Mouse (Mus musculus): ENCODE results near the gene B3galt1. TPM values are rescaled to one million over a fixed set of nuclear protein-coding genes. Genes with fewer than 3 reads are reported as not detected.

B3galt1 gene
- polyA plus RNA-seq, 1 experiment from 2014 or later = 8.9 TPM

DNA sequence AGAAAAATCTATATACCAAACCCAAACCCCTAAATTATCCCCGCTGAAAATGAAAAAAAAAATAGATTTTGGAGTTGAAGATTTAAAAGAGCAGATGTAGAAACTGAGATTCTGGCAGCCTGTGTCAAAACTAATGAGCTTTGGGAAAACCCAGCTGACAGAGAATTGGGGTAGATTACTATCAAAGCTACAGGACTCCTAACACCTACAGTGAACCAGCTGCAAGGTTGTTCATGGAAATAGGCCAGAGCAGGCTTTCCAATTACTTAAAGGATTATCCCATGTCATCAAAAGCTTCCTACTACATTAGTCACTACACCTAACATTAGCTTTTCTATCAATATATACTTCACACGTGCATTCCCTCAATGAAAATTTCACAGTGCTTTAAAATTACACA, 165.1 kb downstream of the B3galt1 start:
- Histone ChIP-seq H3K9ac (ENCODE audit: low read length) (no peak overlapping the region), H3K36me3 (ENCODE audit: control insufficient read depth, insufficient read depth, low read length) (no peaks in the 10 kb centered on the region), H3K27ac (replicated peaks in 1 of 2; ENCODE audit: control insufficient read depth in 1 of 2, insufficient read depth in 1 of 2, low read depth in 2 of 2, low read length in 2 of 2) (no peak overlapping the region), H3K4me2 (ENCODE audit: low read length) (no peak overlapping the region), H3K27me3 (ENCODE audit: control insufficient read depth, insufficient read depth, low read length) (no peaks in the 10 kb centered on the region), H3K4me3 (ENCODE audit: control insufficient read depth in 1 of 2, insufficient read depth in 1 of 2, low read depth in 1 of 2, low read length in 2 of 2) (no peak overlapping the region), H3K9me3 (ENCODE audit: control insufficient read depth, low read length) (no peaks in the 10 kb centered on the region), H3K4me1 (ENCODE audit: control insufficient read depth in 2 of 2, insufficient read depth in 2 of 2, low read length in 2 of 2) (no peaks in the 10 kb centered on the region)
- no peak for ATAC-seq (ENCODE audit: insufficient number of reproducible peaks, insufficient read depth, low FRiP score, low read depth)
- 76% methylated on average over 2 of the region's 2 CpGs for WGBS

DNA sequence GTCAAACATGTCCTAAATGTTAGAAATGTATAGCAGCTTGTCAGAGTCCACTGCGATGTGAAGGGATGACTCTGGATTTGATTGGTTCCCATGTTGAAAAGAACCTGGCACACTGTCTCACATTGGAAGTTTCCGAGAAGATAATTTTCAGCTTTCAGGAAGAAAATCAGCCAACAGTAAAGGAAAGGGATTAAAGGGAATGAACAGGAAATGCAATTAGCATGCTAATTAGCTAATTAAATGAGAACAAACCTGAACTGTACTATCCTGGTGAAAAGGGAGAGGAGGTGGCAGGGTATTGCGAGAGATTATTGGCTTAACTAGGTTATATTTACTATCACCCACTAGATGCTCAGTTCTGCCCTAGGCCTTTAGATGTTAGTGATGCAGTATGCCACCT, 185.9 kb downstream of the B3galt1 start:
- Histone ChIP-seq H3K27ac (replicated peaks in 1 of 2; ENCODE audit: control insufficient read depth in 1 of 2, insufficient read depth in 1 of 2, low read depth in 2 of 2, low read length in 2 of 2) (no peak overlapping the region), H3K4me1 (ENCODE audit: control insufficient read depth in 2 of 2, insufficient read depth in 2 of 2, low read length in 2 of 2) (no peaks in the 10 kb centered on the region), H3K9me3 (ENCODE audit: control insufficient read depth, low read length) (no peaks in the 10 kb centered on the region), H3K36me3 (ENCODE audit: control insufficient read depth, insufficient read depth, low read length) (no peaks in the 10 kb centered on the region), H3K4me3 (ENCODE audit: control insufficient read depth in 1 of 2, insufficient read depth in 1 of 2, low read depth in 1 of 2, low read length in 2 of 2) (no peak overlapping the region), H3K27me3 (ENCODE audit: control insufficient read depth, insufficient read depth, low read length) (no peaks in the 10 kb centered on the region), H3K9ac (ENCODE audit: low read length) (no peak overlapping the region), H3K4me2 (ENCODE audit: low read length) (no peak overlapping the region)
- no peak for ATAC-seq (ENCODE audit: insufficient number of reproducible peaks, insufficient read depth, low FRiP score, low read depth)
- WGBS = 83% methylated on average over 3 of the region's 3 CpGs

- no peak overlapping the region for H3K9ac ChIP-seq (ENCODE audit: low read length)
- no peak overlapping the region for H3K27ac ChIP-seq (replicated peaks in 1 of 2; ENCODE audit: control insufficient read depth in 1 of 2, insufficient read depth in 1 of 2, low read depth in 2 of 2, low read length in 2 of 2)
- WGBS = 76% methylated on average over 6 of the region's 6 CpGs
- H3K4me1 ChIP-seq (ENCODE audit: control insufficient read depth in 2 of 2, insufficient read depth in 2 of 2, low read length in 2 of 2) = no peaks in the 10 kb centered on the region
- no peak overlapping the region for H3K4me3 ChIP-seq (ENCODE audit: control insufficient read depth in 1 of 2, insufficient read depth in 1 of 2, low read depth in 1 of 2, low read length in 2 of 2)
- H3K9me3 ChIP-seq (ENCODE audit: control insufficient read depth, low read length) = no peaks in the 10 kb centered on the region
- H3K27me3 ChIP-seq (ENCODE audit: control insufficient read depth, insufficient read depth, low read length) = no peaks in the 10 kb centered on the region
- no peaks in the 10 kb centered on the region for H3K36me3 ChIP-seq (ENCODE audit: control insufficient read depth, insufficient read depth, low read length)
- no peak for ATAC-seq (ENCODE audit: insufficient number of reproducible peaks, insufficient read depth, low FRiP score, low read depth)
- no peak overlapping the region for H3K4me2 ChIP-seq (ENCODE audit: low read length)
Observed at GRCm38 (mm10) chr2:67756507-67756906, 190.8 kb downstream of the B3galt1 start.

GRCm38 (mm10) chr2:67787536-67787935, 221.9 kb downstream of the B3galt1 start:
- H3K36me3 ChIP-seq (ENCODE audit: control insufficient read depth, insufficient read depth, low read length) = no peaks in the 10 kb centered on the region
- WGBS = 78% methylated on average over 3 of the region's 3 CpGs
- no peak for ATAC-seq (ENCODE audit: insufficient number of reproducible peaks, insufficient read depth, low FRiP score, low read depth)
- no peak overlapping the region for H3K27ac ChIP-seq (replicated peaks in 1 of 2; ENCODE audit: control insufficient read depth in 1 of 2, insufficient read depth in 1 of 2, low read depth in 2 of 2, low read length in 2 of 2)
- H3K9ac ChIP-seq (ENCODE audit: low read length) = no peak overlapping the region
- H3K27me3 ChIP-seq (ENCODE audit: control insufficient read depth, insufficient read depth, low read length) = no peaks in the 10 kb centered on the region
- no peak overlapping the region for H3K4me2 ChIP-seq (ENCODE audit: low read length)
- no peaks in the 10 kb centered on the region for H3K9me3 ChIP-seq (ENCODE audit: control insufficient read depth, low read length)
- H3K4me3 ChIP-seq (ENCODE audit: control insufficient read depth in 1 of 2, insufficient read depth in 1 of 2, low read depth in 1 of 2, low read length in 2 of 2) = no peak overlapping the region
- H3K4me1 ChIP-seq (ENCODE audit: control insufficient read depth in 2 of 2, insufficient read depth in 2 of 2, low read length in 2 of 2) = no peaks in the 10 kb centered on the region

DNA sequence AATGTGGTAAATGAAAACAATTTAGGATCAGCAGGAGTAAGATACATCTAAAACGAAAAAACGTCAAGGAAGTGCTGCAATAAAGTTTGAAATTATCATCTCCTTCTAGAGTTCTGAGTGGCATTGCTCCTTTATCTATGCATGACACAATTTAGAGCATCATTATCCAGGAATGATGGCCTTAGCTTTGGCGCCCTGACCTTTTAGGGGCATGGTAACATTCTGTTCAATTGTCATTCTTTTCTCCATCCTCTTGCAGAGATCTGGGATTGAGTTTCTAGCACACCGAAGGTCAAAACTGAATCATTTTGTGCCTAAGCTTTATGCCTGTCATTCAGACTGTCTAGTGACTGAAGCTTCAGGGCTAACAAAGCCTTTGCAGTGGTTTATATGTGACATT, 231.9 kb downstream of the B3galt1 start:
- no peak for ATAC-seq (ENCODE audit: insufficient number of reproducible peaks, insufficient read depth, low FRiP score, low read depth)
- H3K4me3 ChIP-seq (ENCODE audit: control insufficient read depth in 1 of 2, insufficient read depth in 1 of 2, low read depth in 1 of 2, low read length in 2 of 2) = no peak overlapping the region
- H3K27me3 ChIP-seq (ENCODE audit: control insufficient read depth, insufficient read depth, low read length) = no peaks in the 10 kb centered on the region
- no peaks in the 10 kb centered on the region for H3K36me3 ChIP-seq (ENCODE audit: control insufficient read depth, insufficient read depth, low read length)
- H3K4me1 ChIP-seq (ENCODE audit: control insufficient read depth in 2 of 2, insufficient read depth in 2 of 2, low read length in 2 of 2) = no peaks in the 10 kb centered on the region
- H3K4me2 ChIP-seq (ENCODE audit: low read length) = no peak overlapping the region
- no peak overlapping the region for H3K27ac ChIP-seq (replicated peaks in 1 of 2; ENCODE audit: control insufficient read depth in 1 of 2, insufficient read depth in 1 of 2, low read depth in 2 of 2, low read length in 2 of 2)
- no peak overlapping the region for H3K9ac ChIP-seq (ENCODE audit: low read length)
- no peaks in the 10 kb centered on the region for H3K9me3 ChIP-seq (ENCODE audit: control insufficient read depth, low read length)
- WGBS = 81% methylated on average over 4 of the region's 4 CpGs

- WGBS = 70% methylated on average over 3 of the region's 3 CpGs
- no peaks in the 10 kb centered on the region for H3K27me3 ChIP-seq (ENCODE audit: control insufficient read depth, insufficient read depth, low read length)
- ATAC-seq (ENCODE audit: insufficient number of reproducible peaks, insufficient read depth, low FRiP score, low read depth) = no peak
- no peak overlapping the region for H3K9ac ChIP-seq (ENCODE audit: low read length)
- no peaks in the 10 kb centered on the region for H3K9me3 ChIP-seq (ENCODE audit: control insufficient read depth, low read length)
- H3K36me3 ChIP-seq (ENCODE audit: control insufficient read depth, insufficient read depth, low read length) = no peaks in the 10 kb centered on the region
- H3K4me2 ChIP-seq (ENCODE audit: low read length) = no peak overlapping the region
- no peak overlapping the region for H3K4me3 ChIP-seq (ENCODE audit: control insufficient read depth in 1 of 2, insufficient read depth in 1 of 2, low read depth in 1 of 2, low read length in 2 of 2)
- H3K4me1 ChIP-seq (ENCODE audit: control insufficient read depth in 2 of 2, insufficient read depth in 2 of 2, low read length in 2 of 2) = no peaks in the 10 kb centered on the region
- H3K27ac ChIP-seq (replicated peaks in 1 of 2; ENCODE audit: control insufficient read depth in 1 of 2, insufficient read depth in 1 of 2, low read depth in 2 of 2, low read length in 2 of 2) = no peak overlapping the region
Observed at GRCm38 (mm10) chr2:67799981-67800380, 234.3 kb downstream of the B3galt1 start.

DNA sequence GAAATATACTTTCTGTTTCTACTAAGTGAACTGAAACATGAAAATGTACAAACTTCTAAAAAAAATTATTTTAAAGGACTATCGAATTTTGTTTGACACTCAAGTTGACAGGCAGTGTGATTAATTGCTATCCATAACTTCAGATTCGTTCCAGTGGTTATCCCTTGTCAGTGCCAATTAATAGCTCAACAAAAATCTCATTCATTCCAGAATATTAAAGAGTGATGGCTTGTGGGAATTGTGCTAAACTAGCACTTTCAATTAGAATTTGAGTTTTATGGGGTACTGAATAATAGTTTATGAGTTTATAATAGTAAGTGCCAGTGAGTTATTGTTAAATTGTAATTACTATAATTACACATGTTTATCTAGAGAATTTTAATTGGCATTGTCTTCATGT, 250.5 kb downstream of the B3galt1 start:
- Histone ChIP-seq H3K36me3 (ENCODE audit: control insufficient read depth, insufficient read depth, low read length) (no peaks in the 10 kb centered on the region), H3K4me2 (ENCODE audit: low read length) (no peak overlapping the region), H3K27me3 (ENCODE audit: control insufficient read depth, insufficient read depth, low read length) (no peaks in the 10 kb centered on the region), H3K4me3 (ENCODE audit: control insufficient read depth in 1 of 2, insufficient read depth in 1 of 2, low read depth in 1 of 2, low read length in 2 of 2) (no peak overlapping the region), H3K4me1 (ENCODE audit: control insufficient read depth in 2 of 2, insufficient read depth in 2 of 2, low read length in 2 of 2) (no peaks in the 10 kb centered on the region), H3K27ac (replicated peaks in 1 of 2; ENCODE audit: control insufficient read depth in 1 of 2, insufficient read depth in 1 of 2, low read depth in 2 of 2, low read length in 2 of 2) (no peak overlapping the region), H3K9ac (ENCODE audit: low read length) (no peak overlapping the region), H3K9me3 (ENCODE audit: control insufficient read depth, low read length) (no peaks in the 10 kb centered on the region)
- 74% methylated on average over 2 of the region's 2 CpGs for WGBS
- ATAC-seq (ENCODE audit: insufficient number of reproducible peaks, insufficient read depth, low FRiP score, low read depth) = no peak

GRCm38 (mm10) chr2:67818014-67818413, 252.3 kb downstream of the B3galt1 start:
- 48% methylated on average over 2 of the region's 2 CpGs for WGBS
- no peak overlapping the region for H3K4me3 ChIP-seq (ENCODE audit: control insufficient read depth in 1 of 2, insufficient read depth in 1 of 2, low read depth in 1 of 2, low read length in 2 of 2)

More at GRCm38 (mm10) chr2:67818014-67818413, 252.3 kb downstream of the B3galt1 start:
- Histone ChIP-seq H3K27ac (replicated peaks in 1 of 2; ENCODE audit: control insufficient read depth in 1 of 2, insufficient read depth in 1 of 2, low read depth in 2 of 2, low read length in 2 of 2) (no peak overlapping the region), H3K4me1 (ENCODE audit: control insufficient read depth in 2 of 2, insufficient read depth in 2 of 2, low read length in 2 of 2) (no peaks in the 10 kb centered on the region), H3K27me3 (ENCODE audit: control insufficient read depth, insufficient read depth, low read length) (no peaks in the 10 kb centered on the region), H3K9me3 (ENCODE audit: control insufficient read depth, low read length) (no peaks in the 10 kb centered on the region), H3K36me3 (ENCODE audit: control insufficient read depth, insufficient read depth, low read length) (no peaks in the 10 kb centered on the region), H3K9ac (ENCODE audit: low read length) (no peak overlapping the region), H3K4me2 (ENCODE audit: low read length) (no peak overlapping the region)
- ATAC-seq (ENCODE audit: insufficient number of reproducible peaks, insufficient read depth, low FRiP score, low read depth) = no peak

Data from heart, embryonic 14.5 days (tissue).